Mouse (Mus musculus): Measurements from ENCODE around the gene Sez6.

- TF ChIP-seq GATA1 (IDR thresholded peaks at IDR 0.05; ENCODE audit: borderline replicate concordance, low read length) (no peak), FLI1 (IDR thresholded peaks at IDR 0.05; ENCODE audit: low read length) (no peak)
Observed at GRCm38 (mm10) chr11:77917166-77917565, 13.4 kb upstream of the Sez6 start.
